Mouse (Mus musculus) neutrophil, adult 83 days (primary cell): Measurements from ENCODE around the gene Sart3. TPM values are rescaled to one million over a fixed set of nuclear protein-coding genes. Genes with fewer than 3 reads are reported as not detected.

Experiments
- total RNA-seq, 2 experiments: library from RNA; stranded (reverse); gene quantifications; one replicate each; pipeline ENCODE4 v1.2.4; 2023

Gene Sart3
- 10 to 100 TPM; 34.8 to 37.0 TPM for total RNA-seq

DNA sequence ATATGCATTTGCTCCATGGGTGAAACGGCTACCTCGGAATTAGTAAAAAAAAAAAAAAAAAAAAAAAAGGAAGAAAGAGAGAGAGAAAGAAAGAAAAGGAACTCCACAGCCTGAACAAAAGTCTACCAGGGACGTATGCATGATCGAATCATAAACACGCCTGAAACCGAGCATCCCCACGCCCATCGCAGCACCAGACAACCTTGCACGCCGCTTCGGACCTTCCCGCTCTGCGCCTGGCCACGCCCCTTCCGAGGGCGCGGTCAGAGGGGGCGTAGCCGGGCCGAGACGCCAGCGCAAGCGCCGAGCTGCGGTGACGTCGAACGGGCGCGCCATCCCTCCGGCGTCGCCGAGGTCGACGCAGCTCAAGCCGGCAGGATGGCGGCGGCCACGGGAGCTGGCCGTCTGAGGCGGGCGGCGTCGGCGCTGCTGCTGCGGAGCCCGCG, at the start of gene Sart3, which contains the start of gene Iscu:
Gene Sart3 (minus strand): TSS at position 61 of the 446 bp plus-strand sequence.
Gene Iscu (plus strand): TSS at position 299 of the 446 bp plus-strand sequence.

DNA sequence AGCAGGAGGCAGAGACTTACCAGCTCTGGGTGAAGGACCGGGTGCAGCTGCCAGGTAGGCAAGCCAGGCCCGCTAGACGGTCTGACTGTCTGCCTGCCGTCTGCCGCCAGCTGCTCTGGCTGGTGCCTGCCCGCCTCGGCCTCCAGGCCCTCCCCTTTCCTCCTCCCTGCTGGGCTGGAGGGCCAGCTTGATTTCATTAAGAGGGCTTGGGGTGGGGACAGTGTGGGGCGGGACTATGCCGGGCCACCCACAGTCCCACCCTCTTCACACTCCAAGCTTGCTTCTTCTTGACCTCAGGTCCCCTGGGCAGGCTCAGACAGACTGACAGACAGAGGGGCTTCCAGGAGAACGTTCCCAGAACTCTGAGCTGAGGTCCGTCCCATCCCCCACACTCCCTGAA, 28.0 kb upstream of the Sart3 start, which contains the start of gene Tmem119:
Gene Tmem119 (minus strand): TSS at position 237 of the 400 bp plus-strand sequence.

GRCm38 (mm10) chr5:113735345-113736112, 36.8 kb downstream of the Sart3 start, which contains the start of gene Ficd:
TSS of gene Ficd (plus strand) at chr5:113735803.

GRCm38 (mm10) chr5:113724446-113724845, 47.9 kb downstream of the Sart3 start, which contains the start of gene 1700069L16Rik:
TSS of gene 1700069L16Rik (minus strand) at chr5:113724772.

Other genes starting within 250 kb of the Sart3 start
- 1 to 10 TPM; 1.2 to 1.4 TPM for gene Cmklr1, start 122.1 kb downstream of the Sart3 start, total RNA-seq
- gene 1700069L16Rik, start 47.7 kb downstream of the Sart3 start, total RNA-seq, result not detected
- gene Ficd, start 36.7 kb downstream of the Sart3 start, total RNA-seq, result 1 to 10 TPM; 4.0 to 4.5 TPM
- gene Iscu, start 238 bp upstream of the Sart3 start, total RNA-seq, result 10 to 100 TPM; 81.5 to 87.7 TPM
- gene Tmem119, start 28.0 kb upstream of the Sart3 start, total RNA-seq, result 1 to 10 TPM; 2.1 to 2.5 TPM
- 100 to 1,000 TPM; 382 to 467 TPM for gene Selplg, start 60.1 kb upstream of the Sart3 start, total RNA-seq
- 100 to 1,000 TPM in 1 of 2 experiments, 10 to 100 TPM in 1; 96.1 to 108 TPM for gene Coro1c, start 136.2 kb upstream of the Sart3 start, total RNA-seq
- gene Ssh1, start 221.4 kb upstream of the Sart3 start, total RNA-seq, result 10 to 100 TPM; 13.2 to 13.3 TPM
- not detected for gene Dao, start 231.2 kb upstream of the Sart3 start, total RNA-seq